Mouse (Mus musculus) retina, postnatal 7 days (tissue): ENCODE results near the gene Wdr37.
"Not testable (repeated sequence)": the region's sequence is repeated elsewhere in the genome, so short reads cannot be mapped to it uniquely, and the experiment has no call there.

ENCODE experiments used
- DNase-seq: peaks from one replicate; pipeline ENCODE4 v3.0.0-alpha.2; 2012; ENCODE audit warnings: low read depth, low spot score

Wdr37 gene

GRCm38 (mm10) chr13:8871314-8871962, at the start of gene Wdr37:
TSS of gene Wdr37 (minus strand) at chr13:8871909.
- peak; percentile 25 for DNase-seq

- not testable (repeated sequence) for DNase-seq
These were observed 42.2 kb upstream of the Wdr37 start for GRCm38 (mm10) chr13:8913890-8914289.

DNA sequence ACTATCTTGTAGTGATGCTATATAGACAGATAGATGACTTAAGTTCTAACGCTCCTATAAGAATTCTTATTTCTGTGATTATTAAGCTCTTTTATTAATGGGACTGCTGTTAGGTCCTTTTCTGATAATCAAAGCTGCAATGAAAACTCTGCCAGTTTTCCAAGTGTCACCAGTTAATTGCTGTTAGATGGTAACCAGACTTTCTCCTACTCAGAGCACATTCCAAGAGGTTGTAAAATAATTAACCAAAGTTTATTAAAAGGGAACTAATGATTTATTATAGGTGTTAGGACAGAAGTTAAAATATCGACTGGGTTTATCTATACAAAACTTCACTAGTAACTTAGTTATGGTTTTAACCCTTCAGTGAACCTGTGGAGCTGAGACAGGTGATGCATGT, 34.3 kb upstream of the Wdr37 start:
- not testable (repeated sequence) for DNase-seq

- DNase-seq = no peak
These were observed 16.9 kb upstream of the Wdr37 start for GRCm38 (mm10) chr13:8888603-8889002.

DNA sequence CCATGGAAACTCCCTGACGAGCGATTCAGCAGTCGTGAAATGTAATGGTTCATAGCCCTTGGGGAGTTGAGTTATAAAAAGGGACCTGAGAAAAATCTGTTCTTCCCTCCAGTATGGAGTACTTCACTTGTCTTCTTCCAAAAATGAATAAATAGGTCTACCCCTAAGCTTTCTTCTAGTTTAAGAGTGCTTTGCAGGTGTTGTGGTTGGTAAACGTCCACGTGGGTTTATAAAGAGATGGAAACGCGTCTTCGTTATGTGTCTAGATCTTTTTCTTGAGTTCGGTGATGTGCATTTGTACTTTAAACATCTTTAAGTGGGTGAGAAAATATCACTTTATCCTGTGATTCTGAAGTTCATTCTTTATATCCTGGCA, 14.5 kb upstream of the Wdr37 start:
- no peak for DNase-seq

DNA sequence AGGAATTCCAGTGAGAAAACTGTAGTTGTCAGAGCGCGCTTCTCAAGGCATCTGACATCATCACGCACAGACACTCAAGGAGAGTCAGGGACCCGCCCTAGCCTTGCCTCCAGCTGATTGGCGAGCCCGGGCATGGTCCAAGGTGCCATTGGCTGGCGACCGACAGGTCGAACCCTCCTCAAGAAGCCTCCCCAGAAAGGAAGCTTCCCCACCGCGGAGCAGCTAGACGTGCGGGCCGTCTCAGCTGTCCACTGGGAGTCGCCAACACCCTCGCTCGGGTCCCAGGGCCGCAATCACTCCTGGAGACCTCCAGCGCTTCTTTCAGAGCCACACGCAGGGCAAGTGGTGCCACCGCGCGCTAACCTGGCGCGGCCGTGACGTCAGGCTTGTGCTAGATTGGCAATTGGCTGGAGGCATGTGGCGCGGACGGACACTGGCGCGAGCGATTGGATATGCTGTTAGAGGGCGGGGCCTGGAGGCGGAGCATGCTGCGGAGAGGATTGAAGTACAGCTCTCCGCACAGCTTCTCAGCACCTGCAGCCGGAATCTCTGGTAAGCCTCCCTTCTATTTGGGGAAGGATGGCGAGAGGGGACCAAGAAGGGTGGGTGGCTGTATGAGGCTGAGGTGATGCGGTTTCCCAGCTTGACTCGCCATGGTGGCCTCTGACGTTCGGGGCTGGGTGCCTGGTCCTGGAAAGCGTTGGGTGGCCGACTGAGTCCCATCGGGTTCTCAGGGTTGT, 13.9 kb upstream of the Wdr37 start, which contains the start of gene Idi1:
Idi1 (plus strand) TSS at position 57 of the 740 bp plus-strand sequence.
- DNase-seq = peak; percentile 93

GRCm38 (mm10) chr13:8883870-8884269, 12.2 kb upstream of the Wdr37 start:
- not testable (repeated sequence) for DNase-seq

DNA sequence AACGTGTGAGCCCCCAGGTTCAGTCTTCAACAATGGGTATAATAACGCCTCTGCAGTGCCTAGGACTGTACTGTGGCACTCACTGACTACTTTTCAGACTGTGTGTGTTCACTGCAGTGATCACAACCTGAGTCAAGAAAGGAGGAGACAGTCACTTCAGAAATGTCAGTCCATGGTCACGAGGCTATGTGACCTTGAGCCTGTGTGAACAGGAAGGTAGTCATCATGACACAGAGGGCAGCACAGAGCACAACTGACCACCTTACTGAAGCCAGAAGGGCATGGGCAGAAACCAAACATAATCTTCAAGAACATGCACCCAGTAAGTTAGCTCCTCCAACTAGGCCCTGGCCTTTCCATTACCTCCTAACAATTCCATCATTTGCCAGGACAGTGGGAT, 9.9 kb upstream of the Wdr37 start:
- no peak for DNase-seq

DNA sequence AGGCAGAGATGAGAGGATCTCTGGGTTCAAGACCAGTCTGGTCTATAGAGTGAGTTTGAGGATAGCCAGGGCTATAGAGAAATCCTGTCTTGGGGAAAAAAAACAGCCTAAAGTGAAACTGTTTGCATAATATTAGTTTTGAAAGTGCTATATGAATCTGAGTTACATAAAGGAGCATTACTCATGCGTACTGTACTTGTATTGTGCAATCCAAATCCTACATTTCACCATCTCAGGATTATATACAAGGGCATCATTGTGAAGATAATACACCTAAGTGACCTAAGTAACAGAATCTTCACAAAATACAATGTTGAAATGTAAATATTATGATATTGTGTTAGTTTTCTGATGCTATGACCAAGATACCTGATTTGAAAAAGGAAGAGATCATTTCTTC, 2.1 kb upstream of the Wdr37 start:
- DNase-seq = no peak

DNA sequence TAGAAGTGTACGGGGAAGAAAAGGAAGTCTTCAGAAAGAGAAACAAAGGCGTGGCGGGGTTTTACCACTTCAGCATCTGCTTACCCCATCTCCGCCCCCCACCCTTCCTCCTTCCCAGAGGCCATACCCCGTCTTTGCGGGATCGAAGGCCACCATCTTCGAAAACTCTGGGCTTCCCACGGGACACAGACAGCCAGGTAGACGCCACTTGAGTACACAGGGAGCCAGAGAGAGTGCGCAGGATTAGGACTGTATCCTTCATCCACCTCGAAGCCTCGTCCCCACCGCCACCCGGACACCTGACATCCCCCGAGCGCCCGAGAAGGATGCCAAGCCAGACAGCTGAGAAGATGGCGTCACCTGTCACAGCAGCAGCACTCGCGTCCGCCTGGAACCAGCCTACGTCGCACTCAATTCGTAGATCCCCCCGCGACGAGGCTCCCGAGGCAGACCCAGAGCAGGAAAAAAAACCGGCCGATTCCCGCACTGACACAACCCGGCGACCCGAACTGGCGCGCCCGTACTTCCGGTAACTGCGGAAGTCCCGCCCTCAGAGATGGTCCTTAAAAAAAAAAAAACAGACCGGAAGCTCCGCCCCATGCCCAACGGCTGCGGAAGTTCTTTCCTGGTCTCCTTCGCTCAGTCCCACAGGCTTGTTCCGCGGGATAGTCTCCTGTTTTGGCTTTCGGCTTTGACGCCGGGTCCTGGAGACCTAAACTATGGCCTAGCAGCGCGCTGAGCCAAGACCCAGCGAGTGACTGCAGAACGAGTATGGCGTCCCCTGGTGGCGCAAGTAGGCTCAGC, 997 bp downstream of the Wdr37 start:
- peak; percentile 79 for DNase-seq

GRCm38 (mm10) chr13:8870160-8870509, 1.6 kb downstream of the Wdr37 start:
- DNase-seq = no peak

DNA sequence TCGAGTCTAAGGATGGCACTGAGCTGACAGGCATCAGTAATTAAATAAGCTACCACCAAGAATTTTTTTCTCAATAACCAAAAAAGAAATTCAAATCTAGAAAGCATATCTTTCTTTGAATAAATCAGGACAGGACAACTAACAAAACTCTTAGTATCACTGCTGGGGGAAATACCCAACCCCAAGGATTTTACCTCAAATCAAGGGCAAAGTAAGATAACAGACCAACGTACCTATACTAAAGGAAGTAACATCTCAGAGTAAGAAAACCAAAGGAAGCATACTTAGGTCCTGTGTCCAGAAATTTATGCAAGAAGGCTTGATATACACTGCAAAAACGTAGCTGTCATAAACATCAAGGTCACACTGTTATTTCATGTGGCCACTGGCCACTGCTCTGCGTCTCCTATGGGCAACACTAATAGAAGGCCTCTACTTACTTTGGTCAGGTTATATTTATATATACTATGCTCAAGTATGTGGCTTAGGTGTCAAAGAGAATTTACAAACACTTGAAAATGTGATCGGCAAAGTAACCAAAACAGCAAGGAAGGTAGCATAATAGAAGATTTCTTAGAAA, 2.0 kb downstream of the Wdr37 start:
- no peak for DNase-seq

DNA sequence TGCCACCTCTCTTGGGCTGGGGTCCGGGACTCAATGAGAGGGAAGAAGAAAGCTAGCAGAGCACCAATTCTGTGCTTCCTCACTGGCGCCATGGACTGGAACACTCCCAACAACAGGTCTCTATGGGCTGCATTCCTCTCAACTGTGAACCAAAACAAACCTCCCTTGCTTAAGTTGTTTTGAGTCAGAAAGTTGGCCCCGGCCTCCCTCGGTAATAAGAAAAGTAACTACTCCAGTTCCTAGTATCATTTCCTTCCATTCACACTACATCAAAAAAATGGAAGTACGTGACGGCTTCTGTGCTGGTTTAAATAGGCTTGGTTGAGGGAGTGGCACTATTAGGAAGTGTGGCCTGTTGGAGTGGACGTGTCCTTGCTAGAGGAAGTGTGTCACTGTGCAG, 5.1 kb downstream of the Wdr37 start:
- no peak for DNase-seq

GRCm38 (mm10) chr13:8864990-8865389, 6.7 kb downstream of the Wdr37 start:
- DNase-seq = no peak

- no peak for DNase-seq
These were observed 10.8 kb downstream of the Wdr37 start for GRCm38 (mm10) chr13:8860861-8861260.

DNA sequence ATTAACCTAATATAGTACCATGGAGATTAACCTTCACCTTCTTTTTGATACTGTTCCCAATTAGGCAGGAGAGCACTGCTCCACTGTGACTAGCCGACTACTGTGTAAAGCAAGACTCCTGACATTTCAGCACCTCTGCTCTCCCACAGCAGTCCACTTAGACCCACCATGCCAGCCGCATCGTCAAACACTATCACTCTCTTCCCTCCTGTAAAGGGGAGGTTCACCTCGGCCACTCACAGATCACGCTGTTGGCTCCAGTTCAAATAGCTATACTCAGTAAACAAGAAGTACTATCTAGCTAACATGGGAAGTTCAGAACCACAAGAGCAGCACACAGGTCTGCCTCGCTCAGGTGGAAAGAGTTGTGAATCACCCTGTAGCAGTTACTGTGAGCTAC, 13.3 kb downstream of the Wdr37 start:
- DNase-seq = no peak

GRCm38 (mm10) chr13:8854769-8855168, 16.9 kb downstream of the Wdr37 start:
- DNase-seq = no peak

DNA sequence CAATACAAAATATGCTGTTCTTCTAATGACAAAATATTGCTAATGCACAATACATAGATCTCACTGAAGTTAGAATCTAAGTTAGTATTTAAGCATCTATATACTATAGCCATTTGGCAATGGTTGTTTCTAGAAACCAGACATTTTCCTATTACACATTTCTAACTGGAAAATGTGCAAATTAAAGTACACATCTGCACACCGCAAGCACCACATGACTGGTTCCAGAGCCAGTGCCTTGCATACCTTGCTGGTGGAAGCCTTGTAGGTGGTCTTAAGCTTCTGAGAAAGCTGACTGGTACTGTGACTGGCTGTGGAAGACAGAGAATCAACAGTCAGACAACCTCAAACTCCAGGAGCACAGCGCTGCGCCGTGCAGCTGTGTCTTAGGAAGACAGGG, 18.3 kb downstream of the Wdr37 start:
- no peak for DNase-seq

GRCm38 (mm10) chr13:8849311-8849710, 22.4 kb downstream of the Wdr37 start:
- no peak for DNase-seq

DNA sequence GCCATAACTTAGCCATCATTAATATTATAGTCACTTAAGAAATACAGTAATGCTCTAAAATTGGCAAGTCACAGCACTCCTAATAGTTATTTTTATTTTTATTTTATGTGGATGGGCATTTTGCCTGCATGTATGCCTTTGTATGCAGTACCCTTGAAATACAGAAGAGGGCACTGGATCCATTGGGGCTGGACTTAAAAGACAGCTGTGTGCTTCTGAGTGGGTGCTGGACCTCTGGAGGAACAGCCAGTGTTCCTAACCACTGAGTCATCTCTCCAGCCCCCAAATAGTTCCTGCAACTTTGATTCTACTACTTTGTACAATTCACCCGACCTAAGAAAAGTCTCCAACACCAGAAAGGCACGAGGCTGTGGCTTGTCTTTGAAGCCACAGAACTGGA, 24.0 kb downstream of the Wdr37 start:
- no peak for DNase-seq

GRCm38 (mm10) chr13:8842273-8842672, 29.4 kb downstream of the Wdr37 start:
- DNase-seq = no peak

DNA sequence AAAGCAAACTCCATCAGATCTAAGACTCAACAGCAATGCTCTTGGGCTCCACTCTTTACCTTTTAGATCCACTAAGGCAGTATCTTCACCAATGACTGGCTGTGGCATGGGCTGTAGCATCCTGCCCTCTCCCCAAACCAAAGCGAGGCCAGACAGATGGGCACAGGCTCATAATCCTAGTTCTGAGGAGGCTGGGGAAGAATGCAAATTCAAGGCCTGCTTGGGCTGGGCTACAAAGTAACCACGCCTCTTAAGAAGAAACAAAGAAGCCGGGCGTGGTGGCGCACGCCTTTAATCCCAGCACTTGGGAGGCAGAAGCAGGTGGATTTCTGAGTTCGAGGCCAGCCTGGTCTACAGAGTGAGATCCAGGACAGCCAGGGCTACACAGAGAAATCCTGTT, 29.9 kb downstream of the Wdr37 start:
- not testable (repeated sequence) for DNase-seq
